Mouse (Mus musculus): Measurements from ENCODE around the gene P2rx3.

The P2rx3 gene

DNA sequence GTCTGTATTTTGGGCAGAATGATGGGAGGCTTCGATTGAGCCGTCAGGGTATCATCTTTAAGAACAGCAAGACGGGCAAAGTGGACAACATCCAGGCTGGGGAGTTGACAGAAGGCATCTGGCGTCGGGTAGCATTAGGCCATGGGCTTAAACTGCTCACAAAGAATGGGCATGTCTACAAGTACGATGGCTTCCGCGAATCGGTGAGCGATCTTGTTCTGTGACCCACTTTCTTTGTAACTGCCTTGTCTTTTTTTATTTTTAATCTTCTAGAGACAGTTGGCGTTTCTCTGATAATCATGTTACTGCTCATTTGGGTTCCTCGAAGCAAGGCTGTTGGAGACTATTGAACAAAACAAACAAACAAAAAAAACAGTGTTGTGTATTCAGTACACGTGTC is 1.1 kb upstream of the P2rx3 start:
- DNase-seq = no peak

DNA sequence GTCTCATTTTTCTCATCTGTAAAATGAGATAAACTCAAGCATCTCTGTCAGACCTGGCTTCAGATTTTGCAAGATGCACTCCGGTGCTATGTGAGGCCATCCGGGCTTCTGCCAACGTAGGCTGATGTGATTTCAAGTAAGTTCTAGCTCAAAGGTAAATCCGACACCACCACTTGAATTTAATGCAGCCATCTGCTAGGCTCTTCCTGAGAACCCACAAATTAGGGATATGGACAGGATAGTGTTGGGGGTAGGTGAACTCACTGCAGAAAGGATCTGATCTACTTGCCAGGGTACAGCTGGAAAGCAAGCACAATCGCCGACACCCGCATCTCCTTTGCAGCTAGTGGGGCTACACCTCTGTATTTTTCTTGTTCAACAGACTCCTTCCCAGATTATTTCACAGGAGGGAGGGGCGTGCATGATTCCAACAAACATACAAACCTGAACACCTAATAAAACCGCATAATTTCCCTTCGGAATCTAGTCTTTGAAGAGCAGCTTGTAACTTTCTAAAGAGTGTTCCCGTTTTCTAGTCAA is 685 bp downstream of the P2rx3 start:
- no peak for DNase-seq

DNA sequence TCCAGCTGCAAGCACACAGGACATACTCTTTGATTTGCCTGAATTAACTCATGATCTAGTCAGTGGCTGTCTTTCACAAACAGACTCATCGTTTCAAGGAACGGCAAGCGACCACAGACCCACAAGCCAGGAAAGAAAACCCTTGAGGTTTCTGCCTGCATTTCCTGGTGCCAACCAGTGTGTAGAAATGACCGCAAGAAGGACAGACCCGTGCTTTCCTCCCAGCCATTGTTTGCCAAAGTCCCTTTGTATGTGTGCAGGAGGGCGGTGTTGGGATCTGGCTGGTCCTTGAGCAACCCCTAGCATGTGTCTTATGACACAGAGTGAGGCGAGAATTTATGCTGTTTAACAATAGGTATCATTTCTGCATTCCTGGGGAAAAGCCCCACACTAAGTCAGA is 3.1 kb downstream of the P2rx3 start:
- no peak for DNase-seq

DNA sequence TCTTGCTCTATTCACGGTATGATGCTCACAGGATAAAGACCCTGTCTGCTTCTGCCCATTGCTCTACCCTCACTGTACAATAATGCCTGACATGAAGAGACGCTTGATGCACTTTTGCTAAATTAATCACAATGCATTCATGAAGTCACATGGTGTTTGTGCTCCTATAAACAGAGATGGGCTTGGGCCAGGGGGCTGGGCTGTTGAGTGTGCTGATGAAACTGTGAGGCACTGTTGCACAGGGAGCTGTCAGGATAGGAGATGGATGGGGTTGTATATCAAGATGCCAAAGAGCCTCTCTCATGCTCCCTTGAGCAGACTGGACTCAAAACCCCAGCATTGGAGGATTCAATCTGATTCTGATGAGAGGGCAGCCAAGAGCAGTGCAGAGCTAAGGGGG is 4.1 kb downstream of the P2rx3 start:
- no peak for DNase-seq

DNA sequence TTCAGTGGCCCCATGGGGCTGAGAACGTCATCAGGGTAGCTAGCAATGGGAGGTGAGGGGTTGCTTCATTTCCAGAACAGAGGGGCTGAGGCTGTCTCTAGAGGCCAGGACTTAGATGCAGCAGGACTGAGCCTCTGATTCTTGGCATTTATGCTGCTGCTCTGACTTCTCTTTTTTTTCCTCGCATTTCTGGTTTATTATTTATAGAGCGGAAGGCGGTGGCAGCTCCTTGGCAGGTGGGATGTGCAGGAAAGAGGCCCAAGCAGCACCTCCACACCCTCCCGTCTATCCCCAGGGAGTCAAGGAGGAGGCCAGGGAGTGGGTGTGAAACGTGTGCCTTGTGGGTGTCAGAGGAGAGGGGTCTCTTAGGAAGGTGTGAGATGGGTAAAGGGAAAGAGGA is 6.3 kb downstream of the P2rx3 start:
- no peak for DNase-seq

DNA sequence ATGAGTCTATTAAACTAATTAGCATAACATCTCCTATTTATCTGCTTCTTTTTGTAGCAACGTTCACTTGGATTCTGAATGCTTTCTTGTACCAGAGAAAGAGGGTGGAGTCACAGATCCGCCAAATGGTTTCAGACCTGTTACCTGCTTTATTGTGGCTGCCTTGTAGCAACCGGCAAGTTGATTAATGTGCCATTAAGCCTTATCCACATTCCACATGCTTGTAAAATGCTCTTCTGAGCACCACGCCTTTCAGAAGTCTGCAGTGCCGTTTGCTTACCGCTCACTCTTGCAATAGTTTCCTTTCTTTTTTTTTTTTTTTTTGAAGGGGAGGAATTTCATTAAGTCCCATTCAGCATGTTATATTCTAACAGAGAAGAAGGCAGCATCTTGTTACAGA is 7.4 kb downstream of the P2rx3 start:
- no peak for DNase-seq

DNA sequence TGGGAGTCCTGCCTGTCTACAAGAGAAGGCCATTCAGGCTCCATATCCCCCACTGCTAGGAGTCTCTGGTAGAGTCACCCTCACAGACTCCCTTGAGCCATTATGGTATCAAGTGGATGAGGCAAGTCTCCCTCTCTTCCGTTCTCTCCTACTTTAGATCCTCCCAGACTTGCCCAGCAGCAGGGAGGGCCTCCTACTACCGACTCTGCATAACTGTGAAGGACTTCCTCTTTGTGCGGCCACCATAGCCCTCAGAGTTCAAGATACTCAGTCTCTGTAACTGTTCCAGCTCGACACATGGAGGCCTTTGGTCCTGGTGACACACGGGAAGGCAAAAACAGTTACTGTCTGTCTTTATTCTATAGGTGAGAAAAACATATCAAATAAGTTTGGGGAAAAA is 10.0 kb downstream of the P2rx3 start:
- no peak for DNase-seq

DNA sequence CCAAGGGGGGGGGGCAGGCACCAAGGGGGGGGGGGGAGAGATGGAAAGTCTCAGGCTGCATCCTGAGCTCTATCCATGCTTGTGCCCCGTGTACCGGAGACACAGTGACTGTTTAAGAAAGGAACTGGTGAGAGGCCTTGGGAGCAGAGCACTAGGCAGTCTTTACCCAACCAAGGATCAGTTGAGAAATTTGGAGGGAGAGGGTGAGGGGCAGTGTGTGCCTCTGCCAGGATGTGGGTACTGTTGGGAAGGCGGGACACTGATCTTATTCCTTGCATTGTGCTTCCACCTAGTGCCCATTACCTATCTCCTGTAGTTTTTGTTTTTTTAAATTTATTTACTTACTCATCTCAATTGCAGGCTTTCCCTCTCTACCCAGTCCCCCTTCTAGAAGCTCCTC is 11.1 kb downstream of the P2rx3 start:
- no peak for DNase-seq

DNA sequence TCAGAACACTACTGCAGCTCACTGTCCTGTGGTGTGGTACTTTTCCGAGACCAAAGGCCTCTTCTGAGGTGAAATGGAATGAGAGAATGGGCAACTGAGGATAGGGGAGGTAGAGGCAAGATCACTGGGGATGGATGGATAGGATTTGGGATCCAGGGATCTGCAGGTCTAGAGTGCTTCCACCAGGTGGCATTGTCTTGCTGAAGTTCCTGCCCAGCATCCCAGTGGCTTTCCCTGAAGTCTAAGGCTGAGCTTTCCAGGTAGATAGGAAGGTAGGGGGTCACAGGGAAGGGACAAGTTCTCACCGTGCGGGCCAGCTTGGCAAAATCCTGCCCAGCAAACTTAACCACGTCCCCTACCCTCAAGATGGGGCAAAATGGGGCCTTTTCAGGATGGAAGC is 15.2 kb downstream of the P2rx3 start:
- DNase-seq = peak in 1 of 2 experiments; percentile 48

DNA sequence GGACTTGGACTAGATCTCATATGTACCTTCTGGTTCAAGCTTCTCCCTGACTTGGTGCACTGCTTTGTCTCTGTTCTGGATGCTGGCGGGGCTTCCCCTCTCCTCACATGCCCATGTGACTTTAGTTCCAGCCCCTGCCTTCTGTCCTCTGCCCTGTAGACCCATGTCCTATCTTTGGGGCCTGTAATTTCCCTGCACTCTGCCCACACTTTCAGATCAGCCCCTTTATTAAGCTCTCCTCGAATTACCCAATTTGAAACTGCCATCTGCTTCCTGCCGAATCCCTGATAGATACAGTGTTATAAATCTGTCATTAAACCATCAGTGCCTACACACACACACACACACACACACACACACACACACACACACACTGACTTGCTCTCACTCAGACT is 22.7 kb downstream of the P2rx3 start:
- no peak for DNase-seq

DNA sequence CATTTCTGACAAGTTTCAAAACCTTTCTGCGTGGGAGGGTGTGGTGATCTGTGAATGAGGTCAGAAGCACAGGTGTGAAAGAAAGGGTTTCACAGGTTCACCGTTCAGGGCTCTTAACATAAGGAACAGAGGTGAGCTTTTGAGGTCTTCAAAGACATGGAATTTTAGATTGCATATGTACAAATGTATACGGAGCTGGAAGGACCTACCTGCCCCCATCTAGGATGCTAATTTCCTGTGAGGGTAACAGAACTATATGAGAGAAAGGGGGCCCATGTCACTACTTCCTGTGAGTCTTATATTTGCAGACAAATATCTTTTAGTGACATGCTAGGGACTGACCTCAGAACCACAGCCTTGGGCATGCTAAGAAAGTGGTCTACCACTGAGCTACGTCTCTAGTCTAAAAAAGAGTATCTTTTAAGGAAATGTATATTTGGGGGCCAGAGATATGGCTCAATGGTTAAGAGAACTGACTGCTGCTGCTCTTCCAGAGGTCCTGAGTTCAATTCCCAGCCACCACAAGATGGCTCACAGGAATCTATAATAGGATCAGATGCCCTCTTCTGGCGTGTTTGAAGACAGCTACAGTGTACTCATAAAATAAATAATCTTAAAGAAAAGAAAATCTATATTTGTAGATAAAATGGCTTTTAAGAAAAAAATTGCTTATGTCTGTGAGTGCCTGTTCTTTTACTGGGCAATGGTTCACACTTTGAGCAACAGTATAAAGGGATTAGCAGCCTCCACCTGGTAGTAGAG is 23.3 kb downstream of the P2rx3 start:
- no peak for DNase-seq

DNA sequence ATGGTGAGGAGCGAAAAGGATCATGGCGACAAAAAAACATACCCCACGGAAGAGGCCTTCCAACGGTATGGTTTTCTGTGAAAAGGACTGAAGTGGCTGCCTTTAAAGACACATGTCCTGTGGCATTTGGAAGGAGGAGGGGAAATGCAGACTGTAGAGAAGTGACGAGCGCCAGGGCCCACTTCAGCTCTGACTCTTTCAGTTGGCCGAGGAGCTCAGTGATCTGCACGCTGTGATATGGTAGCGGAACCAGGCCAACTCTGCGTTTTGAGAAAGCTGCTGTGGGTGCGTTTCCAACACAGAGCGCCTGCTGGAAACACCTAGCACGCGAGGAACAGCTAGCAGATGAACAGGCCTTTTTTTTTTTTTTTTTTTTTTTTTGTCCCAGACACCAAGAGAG is 24.6 kb downstream of the P2rx3 start:
- DNase-seq = no peak

DNA sequence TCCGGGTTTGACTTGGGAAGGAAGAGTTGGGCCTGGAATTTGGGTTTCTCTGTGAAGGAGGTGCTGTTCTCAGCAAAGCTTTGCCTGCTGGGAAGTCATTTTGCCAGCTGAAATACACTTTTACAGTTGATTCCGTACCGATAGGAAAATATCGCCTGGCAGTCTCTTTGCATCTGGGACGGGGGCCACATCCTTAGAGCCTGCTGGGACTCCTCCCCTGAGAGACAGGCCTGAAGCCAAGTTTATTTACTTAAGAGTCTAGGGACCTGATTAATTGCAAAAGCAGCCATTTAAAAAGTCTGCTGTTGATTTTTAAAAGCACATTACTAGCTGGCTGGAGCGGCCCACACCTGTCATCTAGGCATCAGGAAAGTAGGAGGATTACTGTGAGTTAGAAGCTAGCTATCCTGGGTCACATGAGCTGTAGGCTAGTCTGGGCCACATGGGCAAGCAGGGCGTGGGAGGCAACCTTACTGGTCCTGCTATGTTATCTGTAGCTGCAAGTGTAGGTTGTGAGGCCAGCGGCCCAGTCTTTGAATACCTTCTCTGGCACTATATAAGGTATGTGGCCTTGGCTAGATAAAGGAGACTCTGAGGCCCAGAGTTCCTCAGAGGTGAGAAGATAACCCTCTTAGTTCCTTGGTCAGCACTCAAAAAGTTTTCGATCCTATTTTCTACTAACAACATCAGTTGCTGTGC is 25.2 kb downstream of the P2rx3 start:
- no peak for DNase-seq

DNA sequence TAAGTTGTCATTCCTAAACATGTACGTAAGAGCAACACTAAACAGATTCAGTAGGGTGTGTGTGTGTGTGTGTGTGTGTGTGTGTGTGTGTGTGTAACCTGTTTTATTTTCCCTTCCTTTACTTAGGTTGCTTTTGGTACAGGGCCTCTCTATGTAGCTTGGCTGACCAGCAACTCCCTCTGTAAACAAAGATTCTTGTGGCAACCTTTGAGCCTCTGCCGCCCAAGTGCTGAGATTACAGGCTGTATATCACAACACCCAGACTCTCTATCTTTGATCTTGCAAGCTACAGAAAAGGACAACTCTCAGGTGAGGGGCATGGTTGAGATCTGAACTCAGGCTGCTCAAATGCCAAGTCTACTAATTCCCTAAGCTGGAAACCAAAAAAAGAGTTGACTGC is 28.1 kb downstream of the P2rx3 start:
- DNase-seq = no peak

DNA sequence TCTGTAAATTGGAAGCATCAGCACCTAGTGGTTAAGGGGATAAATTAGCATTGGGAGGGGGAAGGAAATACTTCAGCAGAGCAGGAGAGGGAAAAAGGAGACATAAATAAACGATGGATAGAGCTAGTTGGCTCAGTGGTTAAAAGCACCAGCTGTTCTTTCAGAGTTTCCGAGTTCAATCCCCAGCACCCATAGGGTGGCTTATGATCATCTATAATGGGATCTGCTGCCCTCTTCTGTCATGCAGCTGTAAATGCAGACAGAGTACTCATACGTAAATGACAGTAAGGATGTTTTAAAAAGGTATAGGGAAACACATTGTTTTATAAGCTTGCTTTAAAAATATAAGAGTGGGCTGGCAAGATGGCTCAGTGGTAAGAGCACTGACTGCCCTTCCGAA is 29.5 kb downstream of the P2rx3 start:
- peak in 1 of 2 experiments; percentile 42 for DNase-seq

DNA sequence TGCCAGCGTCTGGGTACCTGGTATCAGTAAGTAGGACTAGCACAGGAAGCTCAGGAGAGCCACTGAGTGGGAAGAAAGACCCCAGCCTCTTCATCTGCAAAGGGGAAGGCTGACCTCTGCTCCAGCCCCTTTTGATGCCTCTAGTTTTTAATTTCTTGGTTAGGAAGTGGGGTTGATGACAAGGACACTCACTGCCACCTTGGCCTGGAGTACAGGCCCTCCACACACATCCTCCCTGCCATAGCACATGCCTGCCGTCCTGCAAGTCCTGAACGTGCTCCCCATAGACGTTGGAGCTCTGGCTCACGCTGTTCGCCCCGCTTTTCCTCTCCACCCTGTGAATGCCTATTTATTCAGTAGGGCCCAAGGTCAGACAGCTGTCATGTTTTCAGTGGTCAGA is 30.7 kb downstream of the P2rx3 start:
- DNase-seq = no peak

DNA sequence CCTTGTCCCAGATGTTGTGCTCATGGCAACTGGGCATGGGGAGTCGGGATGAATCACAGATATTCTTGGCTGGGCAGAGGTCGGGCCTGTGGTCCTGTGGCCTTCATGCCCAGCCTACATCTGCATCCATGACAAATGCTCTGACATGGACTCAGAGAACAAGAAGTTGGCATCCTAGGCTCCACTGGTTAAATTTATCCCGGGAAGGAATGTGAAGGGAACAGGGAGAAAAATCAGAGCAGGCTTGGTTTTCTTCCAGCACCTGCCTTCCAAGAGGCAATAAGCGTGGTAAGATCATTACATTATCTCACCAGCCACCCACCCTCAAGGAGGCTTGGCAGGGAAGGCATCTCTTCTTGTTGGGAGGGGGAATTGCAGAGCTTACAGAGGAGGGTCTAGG is 32.9 kb downstream of the P2rx3 start:
- DNase-seq = no peak

DNA sequence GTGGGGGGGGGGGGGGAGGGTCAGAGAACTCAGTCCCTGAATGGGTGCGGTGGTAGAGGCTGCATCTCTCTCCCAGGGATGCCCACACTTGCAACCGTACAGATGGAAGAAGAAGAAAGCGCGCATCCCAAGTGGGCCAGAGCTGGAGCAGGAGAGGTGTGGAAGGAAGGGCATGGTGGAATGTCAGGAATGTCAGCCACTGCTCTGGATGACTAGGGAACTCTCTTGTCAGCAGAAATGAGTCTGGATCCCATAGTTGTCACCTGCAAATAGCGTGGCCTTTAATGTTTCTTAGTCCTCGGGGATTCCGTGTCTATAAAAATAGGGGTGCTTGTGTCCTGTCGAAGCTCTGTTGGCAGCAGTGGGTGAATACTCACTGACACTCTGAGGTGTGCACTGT is 34.7 kb downstream of the P2rx3 start:
- DNase-seq = no peak

DNA sequence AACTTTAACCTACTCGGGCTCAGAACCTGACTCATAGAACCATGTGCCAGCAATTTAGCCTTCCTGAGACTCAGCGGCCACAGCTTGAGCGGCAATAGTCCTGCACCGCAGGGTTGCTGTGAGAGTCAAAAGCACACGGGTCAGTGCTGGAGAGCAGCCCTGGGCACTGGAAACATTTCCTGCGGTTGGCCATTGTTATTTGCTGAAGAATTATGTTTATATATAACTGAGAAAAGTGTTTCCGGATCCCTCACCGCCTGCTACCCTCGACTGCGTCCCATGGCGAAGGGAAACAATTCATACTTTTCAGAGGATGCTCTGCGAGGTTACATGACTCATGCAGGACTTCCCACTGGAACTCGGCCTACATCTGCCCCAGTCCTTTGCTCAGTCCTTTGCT is 35.8 kb downstream of the P2rx3 start:
- DNase-seq = peak; percentile 20 to 57

DNA sequence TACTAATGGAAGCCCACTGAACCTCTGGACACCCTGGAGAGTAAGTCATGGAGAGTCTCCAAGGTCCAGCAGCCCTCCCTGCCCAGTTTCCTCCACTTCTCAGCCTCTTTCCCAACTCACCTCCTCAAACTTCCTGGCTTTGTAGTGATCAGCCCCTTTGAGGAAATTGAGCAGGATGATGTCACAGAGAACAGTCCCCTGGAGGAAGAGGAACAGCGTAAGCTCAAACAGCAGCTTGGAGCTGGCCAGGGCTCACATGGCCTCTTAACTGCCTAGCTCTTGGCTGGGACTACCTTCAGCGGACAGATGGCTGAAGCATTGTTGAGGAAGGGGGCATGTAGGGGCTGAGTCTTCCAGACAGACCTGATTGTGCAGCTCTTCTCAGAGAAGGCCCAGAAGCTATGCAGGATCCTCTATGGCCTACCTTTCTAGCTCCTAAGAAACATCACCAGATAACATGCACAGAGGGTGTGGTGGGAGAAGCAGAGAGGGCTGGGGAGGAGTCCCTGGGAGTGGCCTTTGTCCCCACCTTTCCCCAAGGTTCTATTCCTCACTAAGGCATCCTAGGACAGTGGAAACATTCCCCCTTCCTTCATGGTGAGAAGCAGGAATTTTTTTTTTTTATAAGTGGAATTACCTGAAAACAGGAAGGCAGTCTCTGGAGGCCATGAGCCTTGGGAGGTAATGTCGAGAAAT is 37.6 kb downstream of the P2rx3 start:
- DNase-seq = peak in 1 of 2 experiments; percentile 2

DNA sequence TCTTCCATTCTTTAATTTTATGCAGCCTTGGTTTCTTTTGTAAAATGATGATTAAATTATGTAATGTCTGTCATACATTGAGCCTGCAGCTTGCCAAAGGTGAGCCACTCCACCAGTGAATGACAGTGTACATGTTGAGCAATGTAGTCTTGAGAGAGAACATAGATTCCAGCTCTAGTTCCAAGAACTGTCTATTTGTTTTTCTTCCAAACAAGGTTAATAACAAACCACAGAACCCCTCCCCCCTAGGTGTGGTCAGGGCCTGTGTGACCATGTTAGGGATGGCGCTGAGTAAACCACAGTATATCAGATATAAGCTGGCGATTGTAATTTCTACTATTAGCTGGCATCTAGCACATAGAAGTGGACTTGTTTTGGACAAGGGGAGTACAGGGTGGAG is 40.9 kb downstream of the P2rx3 start:
- no peak for DNase-seq

DNA sequence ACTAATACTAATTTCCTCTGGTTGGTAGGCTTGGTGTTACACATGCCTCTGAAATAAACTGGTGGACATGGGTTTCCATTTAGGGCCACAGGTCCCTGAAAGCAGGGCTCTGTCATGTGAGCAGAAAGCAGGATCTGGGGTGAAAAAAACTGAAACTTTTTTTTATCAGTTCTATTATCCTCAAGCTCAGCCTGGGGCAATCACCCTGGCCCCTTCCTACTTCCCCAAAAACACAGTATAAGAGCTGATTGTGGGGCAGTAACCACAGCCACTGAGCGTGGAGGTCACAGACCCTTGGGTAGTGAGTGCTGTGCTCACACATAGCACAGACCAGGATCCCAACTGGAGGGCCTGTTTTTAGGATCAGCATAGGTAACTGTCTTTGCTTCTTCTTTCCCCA is 49.3 kb downstream of the P2rx3 start, which contains the start of gene Prg3:
Gene Prg3, plus strand, starts transcription at position 286 of the 400 bp plus-strand sequence.
- no peak for DNase-seq

DNA sequence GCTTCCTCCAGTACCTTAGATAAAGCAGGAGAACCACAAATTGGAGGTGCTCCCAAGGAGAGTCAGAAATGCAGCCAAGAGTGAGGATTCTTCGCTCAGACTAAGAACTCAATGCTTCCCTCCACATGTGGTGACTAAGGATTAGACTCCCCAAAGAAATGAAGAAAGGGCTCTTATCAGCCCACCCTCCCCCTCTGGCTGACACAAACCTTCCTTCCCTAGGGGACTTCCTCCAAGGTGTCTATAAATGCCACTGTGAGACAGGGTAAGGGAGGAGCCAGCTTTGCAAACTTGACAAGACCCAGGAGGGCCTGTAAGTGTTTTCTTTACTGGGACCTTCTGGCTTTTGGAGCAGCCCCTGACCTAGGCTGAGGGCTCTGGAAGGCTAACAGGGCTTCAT is 57.1 kb downstream of the P2rx3 start, which contains the start of gene Prg2:
Gene Prg2, plus strand, starts transcription at position 274 of the 400 bp plus-strand sequence.
- no peak for DNase-seq

DNA sequence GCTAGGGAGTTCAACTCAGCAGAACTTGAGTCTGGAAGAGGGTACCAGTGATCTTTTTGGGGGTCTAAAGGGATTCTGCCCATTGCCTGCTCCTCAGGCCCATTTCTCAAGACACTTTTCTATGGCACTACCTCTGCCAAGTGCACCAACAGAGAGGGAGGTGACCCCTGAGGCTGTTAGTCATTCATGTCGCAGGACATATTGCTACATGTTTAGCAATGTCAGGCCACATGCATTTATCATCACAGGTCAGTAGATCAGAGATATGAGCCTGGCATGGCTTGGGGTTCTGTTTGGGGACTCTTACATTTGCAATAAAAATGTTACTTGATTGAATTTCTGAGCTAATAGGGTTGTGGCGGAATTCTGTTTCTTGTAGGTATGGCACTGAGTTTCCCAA is 61.7 kb downstream of the P2rx3 start:
- DNase-seq = no peak

Measured in kidney, postnatal 25 days (tissue).